Mouse (Mus musculus) liver, embryonic 13.5 days (tissue): ENCODE results near the gene Serpinb9. TPM values are rescaled to one million over a fixed set of nuclear protein-coding genes. Genes with fewer than 3 reads are reported as not detected.
A peak's percentile ranks its signal among the peaks of the same experiment; 100 is the strongest.

Experiments
- ATAC-seq: fragments of 200-750 bp; cut with Nextera tagmentation; 2 replicates; pipeline ENCODE4 v1.8.0; 2017; ENCODE audit warnings: low read depth, mild to moderate bottlenecking, moderate number of reproducible peaks, moderate library complexity
- DNase-seq: peaks from one replicate; pipeline ENCODE4 v3.0.0; 2022
- H3K27ac ChIP-seq: fragments of 300-500 bp; sonication (generic); 2 replicates; pipeline ENCODE4 v1.5.1; 2015; ENCODE audit warnings: moderate library complexity, mild to moderate bottlenecking, inconsistent platforms
- H3K27me3 ChIP-seq: fragments of 300-500 bp; sonication (generic); 2 replicates; pipeline ENCODE4 v1.6.1; 2015; ENCODE audit warnings: mild to moderate bottlenecking, inconsistent platforms
- H3K36me3 ChIP-seq: fragments of 300-500 bp; sonication (generic); 2 replicates; pipeline ENCODE4 v1.6.1; 2015; ENCODE audit warnings: mild to moderate bottlenecking, inconsistent platforms
- H3K4me1 ChIP-seq: fragments of 300-500 bp; sonication (generic); replicated peaks from 2 replicates; pipeline ENCODE4 v1.6.1; 2015; ENCODE audit warnings: inconsistent platforms
- H3K4me2 ChIP-seq: fragments of 300-500 bp; sonication (generic); 2 replicates; pipeline ENCODE4 v1.6.1; 2015; ENCODE audit warnings: inconsistent platforms, mild to moderate bottlenecking, moderate library complexity
- H3K4me3 ChIP-seq: fragments of 300-500 bp; sonication (generic); replicated peaks from 2 replicates; pipeline ENCODE4 v1.5.1; 2015; ENCODE audit warnings: mild to moderate bottlenecking, inconsistent platforms
- H3K9ac ChIP-seq: fragments of 300-500 bp; sonication (generic); 2 replicates; pipeline ENCODE4 v1.6.1; 2015; ENCODE audit warnings: mild to moderate bottlenecking, inconsistent platforms
- H3K9me3 ChIP-seq: fragments of 300-500 bp; sonication (generic); replicated peaks from 2 replicates; pipeline ENCODE4 v1.6.1; 2016; ENCODE audit warnings: inconsistent platforms
- WGBS: fragments of 180-500 bp; shearing (Covaris S2); methylation state at CpG from one replicate; pipeline ENCODE4 v1.1.7; 2015; ENCODE audit not compliant: insufficient replicate concordance; 5-methylcytosine and 5-hydroxymethylcytosine counted together
- polyA plus RNA-seq: library from polyadenylated mRNA; unstranded; fragments of >200 nt; fragmentation: Nextera tagmentation; extraction: Ambion mirVana; gene quantifications from 2 replicates; pipeline ENCODE4 v1.2.1, GENCODE M21; 2015

Gene Serpinb9
- polyA plus RNA-seq, 1 experiment from 2014 or later, result 2.1 TPM

DNA sequence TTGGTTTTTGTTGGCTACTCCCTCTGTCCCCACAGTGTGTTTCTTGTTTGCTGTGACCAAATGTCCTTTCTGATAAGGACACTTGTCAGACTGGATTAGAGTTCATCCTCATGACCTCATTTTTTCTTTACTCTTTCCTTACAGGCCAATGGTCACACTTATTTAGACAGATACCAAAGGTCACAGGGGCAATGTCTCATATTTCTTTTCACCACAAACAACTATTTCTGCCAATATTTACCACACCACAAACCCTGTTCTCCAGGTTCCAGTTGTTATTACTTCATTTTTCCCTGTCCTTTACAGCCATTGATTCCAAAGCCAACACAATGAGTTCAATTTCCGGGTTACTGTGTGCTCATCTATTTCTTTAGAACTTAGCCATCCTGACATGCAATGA, 33.4 kb upstream of the Serpinb9 start:
- peak overlapping the region; percentile 61 for H3K4me3 ChIP-seq
- H3K27me3 ChIP-seq, result no peaks in the 10 kb centered on the region
- H3K36me3 ChIP-seq, result 0 out of 2 replicates have a peak, but pooled peaks cover 3% of the 10 kb centered on the region
- peaks cover 74% of the 10 kb centered on the region for H3K4me1 ChIP-seq
- 65% methylated on average over 1 of the region's 1 CpGs for WGBS
- peak overlapping the region; percentile 81 for H3K4me2 ChIP-seq
- peak overlapping the region; percentile 88 for H3K9ac ChIP-seq
- DNase-seq (no peak), ATAC-seq (no peak)
- peak overlapping the region; percentile 98 for H3K27ac ChIP-seq
- no peaks in the 10 kb centered on the region for H3K9me3 ChIP-seq

DNA sequence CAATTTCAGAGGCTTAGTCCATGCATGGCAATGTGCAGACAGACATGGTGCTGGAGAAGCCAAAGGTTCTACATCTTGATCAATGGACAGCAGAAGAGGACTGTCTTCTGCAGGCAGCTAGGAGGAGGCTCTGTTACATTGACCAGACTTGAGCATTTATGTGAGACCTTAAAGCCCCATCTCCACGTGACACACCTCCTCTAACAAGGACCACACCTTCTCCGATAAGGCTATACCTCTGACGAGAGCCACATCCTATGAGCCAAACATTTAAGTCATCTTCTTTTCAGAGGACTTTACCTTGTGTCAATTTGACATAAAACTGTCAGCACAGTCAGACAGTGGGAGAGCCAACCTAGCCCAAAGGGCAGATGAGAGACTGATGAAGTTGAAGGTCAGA, 32.3 kb upstream of the Serpinb9 start:
- Histone ChIP-seq H3K27me3 (no peaks in the 10 kb centered on the region), H3K4me2 (peak overlapping the region; percentile 81), H3K4me1 (peaks cover 73% of the 10 kb centered on the region), H3K36me3 (0 out of 2 replicates have a peak, but pooled peaks cover 3% of the 10 kb centered on the region), H3K27ac (peak overlapping the region; percentile 98), H3K4me3 (no peak overlapping the region), H3K9ac (peak overlapping the region; percentile 88; the same call in 1 of the 2 replicates), H3K9me3 (no peaks in the 10 kb centered on the region)
- peak; percentile 25; the same call in 1 of the 2 replicates for ATAC-seq
- 62% methylated on average over 3 of the region's 3 CpGs for WGBS
- DNase-seq, result no peak

DNA sequence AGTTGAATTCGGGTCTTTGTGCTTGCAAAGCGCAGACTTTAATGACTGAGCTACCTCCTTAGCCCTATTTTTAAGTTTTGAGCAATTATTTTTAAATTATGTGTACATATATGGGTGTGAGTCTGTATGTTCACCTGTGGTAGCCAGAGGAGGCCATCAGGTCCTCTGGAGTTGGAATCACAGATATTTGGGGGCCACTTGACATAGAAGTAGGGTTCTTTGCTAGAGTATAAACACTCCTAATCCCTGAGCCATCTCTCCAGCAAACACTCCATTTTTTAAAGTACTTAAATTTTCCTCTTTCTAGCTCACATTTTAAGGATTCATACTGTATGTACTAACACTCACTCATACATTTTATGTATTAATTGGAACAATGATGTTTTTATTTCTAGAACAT, 28.8 kb upstream of the Serpinb9 start:
- WGBS, result 81% methylated on average over 2 of the region's 2 CpGs
- no peak overlapping the region for H3K4me3 ChIP-seq
- no peaks in the 10 kb centered on the region for H3K27me3 ChIP-seq
- no peak overlapping the region for H3K9ac ChIP-seq
- peaks cover 14% of the 10 kb centered on the region for H3K36me3 ChIP-seq
- peaks cover 43% of the 10 kb centered on the region for H3K4me1 ChIP-seq
- ATAC-seq (no peak), DNase-seq (no peak)
- no peak overlapping the region; the same call in 1 of the 2 replicates for H3K27ac ChIP-seq
- no peak overlapping the region for H3K4me2 ChIP-seq
- no peaks in the 10 kb centered on the region for H3K9me3 ChIP-seq

GRCm38 (mm10) chr13:32974889-32975460, 28.1 kb upstream of the Serpinb9 start:
- Histone ChIP-seq H3K36me3 (peaks cover 14% of the 10 kb centered on the region), H3K9me3 (no peaks in the 10 kb centered on the region), H3K27me3 (no peaks in the 10 kb centered on the region), H3K9ac (no peak overlapping the region), H3K27ac (peak overlapping the region; percentile 40), H3K4me3 (no peak overlapping the region), H3K4me1 (peaks cover 36% of the 10 kb centered on the region), H3K4me2 (no peak overlapping the region)
- 0 out of 2 replicates have a peak, but pooled peaks have one; percentile 6 for ATAC-seq
- no peak for DNase-seq
- 62% methylated on average over 3 of the region's 3 CpGs for WGBS

- H3K27me3 ChIP-seq, result no peaks in the 10 kb centered on the region
- H3K9me3 ChIP-seq, result no peaks in the 10 kb centered on the region
- DNase-seq (no peak), ATAC-seq (no peak)
- peaks cover 28% of the 10 kb centered on the region for H3K4me1 ChIP-seq
- H3K4me3 ChIP-seq, result no peak overlapping the region
- 47% methylated on average over 2 of the region's 2 CpGs for WGBS
- no peak overlapping the region for H3K4me2 ChIP-seq
- peaks cover 11% of the 10 kb centered on the region for H3K36me3 ChIP-seq
- 0 out of 2 replicates have a peak overlapping the region, but pooled peaks have one; percentile 8 for H3K27ac ChIP-seq
- H3K9ac ChIP-seq, result no peak overlapping the region
These were observed 27.3 kb upstream of the Serpinb9 start for GRCm38 (mm10) chr13:32975710-32976109.

DNA sequence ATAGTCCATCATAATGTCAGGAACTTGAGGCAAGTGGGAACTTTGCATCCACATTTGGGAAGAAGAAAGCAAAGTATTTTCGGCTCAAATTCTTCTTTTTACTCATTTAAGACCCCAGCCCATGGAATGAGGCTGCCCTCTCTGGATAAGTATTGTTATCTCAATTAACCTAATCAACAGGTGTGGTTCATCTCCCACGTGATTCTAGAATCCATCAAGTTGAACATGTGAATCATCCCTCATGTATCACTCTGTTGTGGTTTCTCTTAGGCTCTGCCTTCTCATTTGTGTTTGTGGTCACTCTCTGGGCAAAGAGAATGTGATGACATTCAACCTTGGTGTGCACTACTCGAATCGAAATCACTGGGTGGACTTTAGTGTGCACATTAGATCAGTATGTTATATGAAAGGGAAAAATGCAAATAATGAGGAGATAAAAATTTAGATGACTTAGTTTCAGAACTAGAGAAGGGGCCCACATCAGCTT, 20.5 kb upstream of the Serpinb9 start:
- Histone ChIP-seq H3K4me2 (no peak overlapping the region), H3K9ac (no peak overlapping the region), H3K9me3 (no peaks in the 10 kb centered on the region), H3K36me3 (peaks cover 8% of the 10 kb centered on the region), H3K4me1 (peaks cover 8% of the 10 kb centered on the region), H3K27me3 (no peaks in the 10 kb centered on the region), H3K4me3 (no peak overlapping the region), H3K27ac (no peak overlapping the region)
- 56% methylated on average over 4 of the region's 4 CpGs for WGBS
- ATAC-seq (no peak), DNase-seq (no peak)

DNA sequence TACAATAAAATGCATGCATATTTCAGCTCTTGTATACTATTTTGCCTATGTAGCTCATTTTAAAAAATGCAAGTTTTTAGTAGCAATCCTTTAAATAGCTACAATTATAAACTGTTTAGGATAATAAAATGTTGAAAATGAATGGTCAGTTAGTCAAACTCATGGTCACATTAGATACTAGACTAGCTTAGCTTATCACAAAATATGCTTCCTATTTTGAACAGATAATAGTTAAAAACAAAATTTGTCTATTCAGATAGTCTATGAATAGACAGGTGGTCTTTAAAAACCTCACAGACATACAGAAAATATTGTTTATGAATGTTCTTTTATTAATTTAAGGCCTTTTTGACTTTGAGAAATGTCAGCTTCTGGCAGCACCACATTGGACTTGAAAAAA, 16.8 kb upstream of the Serpinb9 start:
- ATAC-seq, result peak; percentile 67; the same call in 1 of the 2 replicates
- no peak for DNase-seq
- no peaks in the 10 kb centered on the region for H3K9me3 ChIP-seq

GRCm38 (mm10) chr13:32993152-32993893, 9.7 kb upstream of the Serpinb9 start:
- peak overlapping the region; percentile 72 for H3K9ac ChIP-seq
- DNase-seq (peak; percentile 78), ATAC-seq (peak; percentile 100)
- 9% methylated on average over 10 of the region's 10 CpGs for WGBS
- no peaks in the 10 kb centered on the region for H3K9me3 ChIP-seq
- peak overlapping the region; percentile 99 for H3K27ac ChIP-seq
- peak overlapping the region; percentile 72 for H3K4me2 ChIP-seq
- H3K27me3 ChIP-seq, result no peaks in the 10 kb centered on the region
- peak overlapping the region; percentile 45 for H3K4me3 ChIP-seq
- H3K4me1 ChIP-seq, result peaks cover 43% of the 10 kb centered on the region
- no peaks in the 10 kb centered on the region for H3K36me3 ChIP-seq

More for the DNA sequence above, 16.8 kb upstream of the Serpinb9 start:
- no peaks in the 10 kb centered on the region for H3K36me3 ChIP-seq
- 0 out of 2 replicates have a peak overlapping the region, but pooled peaks have one; percentile 40 for H3K27ac ChIP-seq
- no peak overlapping the region for H3K4me2 ChIP-seq
- H3K27me3 ChIP-seq, result no peaks in the 10 kb centered on the region
- peaks cover 8% of the 10 kb centered on the region for H3K4me1 ChIP-seq
- H3K4me3 ChIP-seq, result no peak overlapping the region
- H3K9ac ChIP-seq, result no peak overlapping the region

- H3K27ac ChIP-seq, result peak overlapping the region; percentile 99
- ATAC-seq (no peak), DNase-seq (no peak)
- WGBS, result 43% methylated on average over 2 of the region's 2 CpGs
- H3K4me2 ChIP-seq, result peak overlapping the region; percentile 72
- H3K36me3 ChIP-seq, result no peaks in the 10 kb centered on the region
- H3K4me1 ChIP-seq, result peaks cover 43% of the 10 kb centered on the region
- H3K4me3 ChIP-seq, result peak overlapping the region; percentile 45
- H3K27me3 ChIP-seq, result no peaks in the 10 kb centered on the region
- no peaks in the 10 kb centered on the region for H3K9me3 ChIP-seq
- peak overlapping the region; percentile 72 for H3K9ac ChIP-seq
These were observed 9.2 kb upstream of the Serpinb9 start for GRCm38 (mm10) chr13:32993894-32994242.

DNA sequence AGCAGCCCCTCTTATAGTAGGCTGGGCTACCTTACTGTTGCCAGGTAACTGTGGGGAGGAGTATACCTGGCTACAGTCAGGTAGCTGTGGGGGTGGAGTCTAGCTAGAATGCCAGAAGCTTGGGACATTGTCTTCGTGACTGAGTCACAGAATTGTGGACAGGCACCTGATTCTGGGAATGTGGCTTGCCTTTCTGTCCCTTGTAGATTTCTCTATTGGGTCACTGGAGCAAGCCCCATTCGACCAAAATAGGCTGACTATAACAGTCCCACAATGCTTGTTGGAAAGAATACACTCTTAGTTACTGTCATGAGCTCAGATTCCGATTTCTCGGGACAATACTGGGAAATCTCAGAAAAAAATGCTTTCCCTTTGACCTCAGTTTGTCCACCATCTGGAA, 8.0 kb upstream of the Serpinb9 start:
- peaks cover 43% of the 10 kb centered on the region for H3K4me1 ChIP-seq
- no peaks in the 10 kb centered on the region for H3K36me3 ChIP-seq
- DNase-seq, result no peak
- no peak for ATAC-seq
- peak overlapping the region; percentile 99 for H3K27ac ChIP-seq
- H3K9me3 ChIP-seq, result no peaks in the 10 kb centered on the region
- H3K4me2 ChIP-seq, result no peak overlapping the region
- H3K27me3 ChIP-seq, result no peaks in the 10 kb centered on the region
- H3K4me3 ChIP-seq, result no peak overlapping the region
- WGBS, result 79% methylated on average over 4 of the region's 4 CpGs
- H3K9ac ChIP-seq, result no peak overlapping the region

DNA sequence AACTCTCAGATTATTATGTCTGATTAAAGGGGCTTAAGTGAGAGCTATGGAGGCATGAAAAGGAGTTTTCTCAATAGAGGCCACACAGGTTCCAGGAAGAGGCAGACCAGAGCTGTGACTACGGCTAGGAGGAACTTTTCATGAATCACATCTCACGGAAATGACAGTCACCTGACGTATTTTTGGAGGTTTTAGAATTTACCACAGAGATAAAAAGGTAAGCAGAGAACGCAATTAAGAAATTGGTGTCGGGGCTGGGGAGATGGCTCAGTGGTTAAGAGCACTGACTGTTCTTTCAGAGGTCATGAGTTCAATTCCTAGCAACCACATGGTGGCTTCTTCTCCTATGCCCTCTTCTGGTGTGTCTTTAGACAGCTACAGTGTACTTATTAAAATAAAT, 1.7 kb upstream of the Serpinb9 start:
- ATAC-seq (no peak), DNase-seq (no peak)
- WGBS, result 72% methylated on average over 5 of the region's 5 CpGs
- H3K4me3 ChIP-seq, result no peak overlapping the region
- no peak overlapping the region for H3K27ac ChIP-seq
- H3K4me1 ChIP-seq, result peaks cover 35% of the 10 kb centered on the region
- no peak overlapping the region for H3K4me2 ChIP-seq
- H3K27me3 ChIP-seq, result no peaks in the 10 kb centered on the region
- no peaks in the 10 kb centered on the region for H3K36me3 ChIP-seq
- H3K9ac ChIP-seq, result no peak overlapping the region
- H3K9me3 ChIP-seq, result no peaks in the 10 kb centered on the region
